Mouse (Mus musculus): ENCODE data around the gene Camsap1.
A peak's percentile ranks its signal among the peaks of the same experiment; 100 is the strongest.

Gene Camsap1

GRCm38 (mm10) chr2:25983159-25983907, at the start of gene Camsap1:
Camsap1 (minus strand) TSS chr2:25983282.
- peak; percentile 100 for DNase-seq (ENCODE audit: low spot score)

DNA sequence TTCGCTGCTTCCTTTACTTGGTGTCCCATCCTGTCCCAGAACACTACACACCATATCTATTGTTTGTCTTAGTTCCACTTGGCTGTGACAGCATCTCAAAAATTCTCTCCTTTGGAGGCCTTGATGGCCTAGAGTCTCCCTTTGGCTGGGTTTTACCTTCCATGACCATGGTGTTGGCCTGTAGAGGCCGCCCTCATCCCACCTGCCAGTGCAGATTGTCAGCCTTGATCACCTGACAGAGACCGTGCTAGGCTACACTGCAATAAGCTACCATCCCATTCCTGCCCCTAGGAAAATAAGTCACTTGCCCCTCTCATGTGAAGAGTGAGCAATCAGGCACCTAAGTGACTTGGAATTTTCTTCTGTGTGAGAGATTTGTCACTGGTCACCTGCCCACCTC, 47.2 kb upstream of the Camsap1 start:
- DNase-seq (ENCODE audit: low spot score): no peak

GRCm38 (mm10) chr2:26024138-26025075, 41.3 kb upstream of the Camsap1 start:
- no peak for DNase-seq (ENCODE audit: low spot score)

DNA sequence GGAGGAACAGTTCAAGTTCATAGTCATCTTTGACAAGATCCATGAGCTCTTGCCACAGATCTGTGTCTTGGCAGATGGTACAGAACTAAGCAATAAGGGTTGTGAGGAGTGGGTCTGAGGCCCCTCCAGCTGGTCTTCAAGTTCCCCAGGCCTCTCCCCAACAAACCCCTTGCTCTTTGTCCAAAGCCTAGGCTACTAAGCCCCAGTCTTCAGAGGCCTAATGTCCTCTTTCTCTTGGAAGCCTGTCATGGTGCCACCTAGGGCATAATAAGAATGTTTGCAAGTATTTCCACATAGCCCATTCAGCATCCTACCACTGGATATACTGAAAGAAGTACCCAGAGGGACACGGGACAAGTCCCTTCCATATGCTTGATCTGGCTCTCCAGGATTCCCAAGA, 39.5 kb upstream of the Camsap1 start:
- DNase-seq (ENCODE audit: low spot score): no peak

- DNase-seq (ENCODE audit: low spot score): no peak
Measured at GRCm38 (mm10) chr2:26022258-26022565, 39.1 kb upstream of the Camsap1 start.

DNA sequence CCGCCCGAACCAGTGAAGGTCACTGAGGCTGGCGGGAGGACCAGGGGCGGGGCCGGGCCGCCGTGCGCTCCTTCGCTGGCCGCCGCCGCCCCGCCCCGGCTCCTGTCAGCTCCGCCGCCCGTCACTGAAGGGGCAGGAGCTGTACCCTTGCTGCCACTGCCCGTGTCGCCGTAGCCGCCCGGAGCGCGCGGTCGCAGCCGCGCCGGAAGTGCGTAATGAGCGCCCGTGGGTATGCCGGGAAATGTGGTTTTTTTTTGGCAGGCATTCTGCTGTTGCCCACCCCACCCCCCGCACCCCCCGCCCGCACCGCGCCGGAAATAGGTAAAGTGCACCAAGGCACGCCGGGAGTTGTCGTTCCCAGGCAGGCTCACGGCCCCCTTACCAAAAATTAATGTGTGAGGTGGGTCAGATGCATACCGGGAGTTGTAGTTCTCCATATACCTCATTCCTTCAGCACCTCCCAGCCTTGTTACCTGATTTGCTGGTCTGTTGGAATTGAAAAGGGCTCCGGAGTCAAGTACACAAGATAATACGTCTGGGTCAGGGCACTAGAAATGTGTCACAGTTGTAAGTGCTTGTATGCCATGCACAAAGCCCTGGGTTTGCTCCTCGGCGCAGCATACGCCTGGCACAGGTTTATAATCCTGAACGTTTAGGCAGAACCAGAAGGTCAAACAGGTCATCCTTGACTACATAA, 38.6 kb upstream of the Camsap1 start, which contains the start of gene Ubac1:
Gene Ubac1, minus strand, starts transcription at position 187 of the 697 bp plus-strand sequence.
- DNase-seq (ENCODE audit: low spot score): peak; percentile 89

GRCm38 (mm10) chr2:26020714-26021560, 37.9 kb upstream of the Camsap1 start:
- peak; percentile 17 for DNase-seq (ENCODE audit: low spot score)

DNA sequence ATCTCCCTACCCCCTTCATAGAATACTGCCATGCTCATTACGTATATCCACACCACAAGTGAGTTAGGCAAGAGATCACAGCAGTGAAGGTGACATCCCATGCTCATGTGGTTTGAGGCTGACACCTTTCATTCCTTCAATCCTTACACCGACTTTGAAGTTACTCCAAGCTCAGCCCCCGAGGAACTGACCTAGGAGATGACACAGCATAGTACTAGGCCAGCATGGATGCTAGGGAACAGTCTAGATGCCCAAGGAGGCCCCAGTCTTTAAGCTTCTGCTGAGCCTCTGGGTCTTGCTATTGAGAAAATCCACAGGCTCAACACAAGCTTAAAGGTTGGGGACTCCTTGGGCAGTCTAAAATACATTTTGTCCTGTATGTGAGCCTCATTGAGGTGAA, 36.8 kb upstream of the Camsap1 start:
- DNase-seq (ENCODE audit: low spot score): no peak

DNA sequence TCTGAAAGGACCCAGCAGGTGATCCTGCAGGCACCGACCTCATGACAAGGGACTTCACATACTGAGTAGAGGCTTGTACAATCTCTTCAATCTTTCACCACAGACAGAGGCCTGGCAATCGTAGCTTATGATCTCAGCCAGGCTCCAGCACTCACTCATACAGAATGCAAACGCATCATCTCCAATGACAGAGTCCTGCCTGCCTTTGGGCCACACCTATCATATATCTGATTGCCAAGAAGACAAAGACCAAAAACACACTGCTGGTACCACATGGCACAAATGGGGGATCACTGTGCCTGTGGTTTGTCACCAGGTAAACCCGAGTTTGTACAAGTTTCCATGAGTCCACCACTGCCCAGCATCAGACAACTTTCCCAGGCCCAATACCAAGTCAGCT, 34.2 kb upstream of the Camsap1 start:
- no peak for DNase-seq (ENCODE audit: low spot score)

GRCm38 (mm10) chr2:26013674-26014073, 30.6 kb upstream of the Camsap1 start:
- no peak for DNase-seq (ENCODE audit: low spot score)

GRCm38 (mm10) chr2:26011420-26011819, 28.3 kb upstream of the Camsap1 start:
- no peak for DNase-seq (ENCODE audit: low spot score)

GRCm38 (mm10) chr2:26002001-26002400, 18.9 kb upstream of the Camsap1 start:
- DNase-seq (ENCODE audit: low spot score): no peak

DNA sequence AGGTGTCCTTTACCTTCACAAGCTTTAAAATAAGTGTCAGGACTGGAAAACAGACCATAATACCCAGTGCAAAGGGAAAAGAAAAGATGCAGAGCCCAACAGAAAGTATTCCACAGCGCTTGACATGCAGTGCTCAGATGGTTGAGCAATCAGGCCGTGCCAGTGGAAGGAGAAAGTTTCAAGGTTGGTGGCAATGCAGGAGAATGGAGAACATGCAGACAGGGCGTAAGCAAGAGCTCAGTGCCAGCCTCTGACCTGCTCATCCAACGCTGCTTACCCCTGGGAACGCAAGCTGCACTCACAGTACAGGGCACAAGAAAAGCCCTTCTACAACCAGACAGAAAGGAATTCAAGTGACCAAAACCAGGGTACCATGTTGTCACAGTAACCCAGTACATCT, 18.1 kb upstream of the Camsap1 start:
- DNase-seq (ENCODE audit: low spot score): no peak

GRCm38 (mm10) chr2:25997716-25998115, 14.6 kb upstream of the Camsap1 start:
- DNase-seq (ENCODE audit: low spot score): no peak

- DNase-seq (ENCODE audit: low spot score): no peak
Measured at GRCm38 (mm10) chr2:25994791-25995190, 11.7 kb upstream of the Camsap1 start.

DNA sequence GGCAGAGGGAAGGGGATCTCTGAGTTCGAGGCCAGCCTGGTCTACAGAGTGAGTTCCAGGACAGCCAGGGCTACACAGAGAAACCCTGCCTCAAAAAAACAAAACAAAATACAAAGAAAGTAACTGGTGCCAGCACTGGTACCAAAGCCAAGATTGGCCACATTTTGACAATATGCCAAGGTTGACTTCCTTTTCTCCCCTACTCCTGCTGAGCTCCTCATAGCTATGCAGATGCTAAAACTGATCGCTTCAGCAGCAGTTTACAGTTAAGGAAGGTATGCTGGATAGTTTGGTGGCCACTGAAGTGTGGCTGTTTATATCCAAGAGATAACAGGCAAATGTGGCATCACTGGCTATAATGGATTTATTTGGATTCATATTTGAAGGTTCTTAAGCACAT, 9.2 kb upstream of the Camsap1 start:
- DNase-seq (ENCODE audit: low spot score): no peak

DNA sequence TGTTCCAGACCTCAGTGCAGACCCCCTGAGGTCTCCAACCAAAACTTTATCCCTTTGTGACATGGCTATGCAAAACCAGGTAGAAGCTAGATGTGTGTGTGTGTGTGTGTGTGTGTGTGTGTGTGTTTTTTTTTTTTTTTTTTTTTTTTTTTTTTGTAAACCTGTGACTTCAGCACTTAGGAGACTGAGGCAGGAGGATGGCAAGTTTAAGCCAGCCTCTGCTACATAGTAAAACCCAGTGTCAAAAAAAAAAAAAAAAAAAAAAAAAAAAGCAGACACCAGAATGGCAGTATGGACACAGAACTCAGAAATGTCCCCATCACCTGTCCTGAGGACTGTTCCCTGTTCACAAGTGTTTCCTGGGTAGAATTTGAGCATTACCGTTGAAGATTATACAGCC, 6.6 kb upstream of the Camsap1 start:
- DNase-seq (ENCODE audit: low spot score): no peak

DNA sequence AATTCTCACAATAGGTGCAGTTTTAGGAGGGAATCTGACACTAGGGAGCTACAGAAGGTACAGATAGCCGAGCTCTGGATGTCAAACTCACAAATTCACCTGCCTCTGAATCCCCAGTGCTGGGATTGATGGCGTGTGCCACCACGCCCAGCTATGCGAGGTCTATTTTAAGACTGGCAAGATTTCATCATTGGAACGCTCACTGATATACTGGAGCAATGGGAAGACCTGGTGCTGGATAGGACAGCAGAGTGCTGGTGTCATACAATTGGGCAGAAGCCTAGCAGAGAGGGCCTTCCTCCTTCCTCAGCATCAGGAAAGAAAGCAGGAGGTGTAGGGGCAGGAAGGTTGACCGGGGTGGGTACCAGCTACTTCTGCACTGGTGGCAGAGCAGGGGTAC, 4.7 kb upstream of the Camsap1 start:
- no peak for DNase-seq (ENCODE audit: low spot score)

DNA sequence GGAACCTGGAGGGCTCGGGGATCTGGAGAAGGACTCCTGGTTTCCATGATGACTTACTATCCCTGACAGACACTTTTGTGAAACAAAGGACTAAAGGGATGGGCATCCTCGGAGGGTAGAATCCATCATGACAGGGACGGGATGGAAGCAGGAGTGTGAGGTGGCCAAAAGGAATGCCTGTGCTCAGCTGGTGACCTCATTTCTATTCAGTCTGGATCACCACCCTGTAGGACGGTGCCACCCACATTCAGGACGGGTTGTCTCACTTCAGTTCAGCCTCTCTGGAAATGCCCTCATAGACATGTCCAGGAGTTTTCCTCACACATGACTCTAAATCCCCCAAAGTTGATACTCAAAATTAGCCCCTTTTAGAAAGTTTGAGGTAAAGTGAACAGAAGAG, 3.5 kb upstream of the Camsap1 start:
- no peak for DNase-seq (ENCODE audit: low spot score)

GRCm38 (mm10) chr2:25982426-25983091, 523 bp downstream of the Camsap1 start:
- DNase-seq (ENCODE audit: low spot score): no peak

DNA sequence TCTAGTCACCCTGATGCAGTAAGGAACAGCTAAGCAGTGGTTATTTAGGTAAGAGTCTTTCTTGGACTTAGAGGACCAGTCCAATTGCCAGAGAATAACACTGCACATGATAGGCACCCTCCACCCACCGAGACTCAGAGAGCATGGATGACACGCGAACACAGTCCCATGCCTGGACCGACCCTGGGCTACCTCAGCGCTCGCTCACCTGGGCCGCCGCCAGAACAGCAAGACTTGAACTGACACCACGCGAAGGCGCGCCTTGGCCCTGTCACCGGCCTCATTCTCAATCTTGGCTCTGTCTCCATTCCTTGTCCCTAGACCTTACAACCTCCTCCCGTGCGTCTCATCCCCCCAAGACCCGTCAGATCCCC, 1.0 kb downstream of the Camsap1 start:
- DNase-seq (ENCODE audit: low spot score): no peak
